Mouse (Mus musculus): ENCODE results near the gene Ralgapb.

- TF ChIP-seq CTCF (IDR thresholded peaks at IDR 0.05; ENCODE audit: low read depth, low read length) (no peak), POLR2A (IDR thresholded peaks at IDR 0.05; ENCODE audit: extremely low read depth, insufficient read depth, low read length) (no peak)
Observed at GRCm38 (mm10) chr2:158457610-158458009, 48.0 kb downstream of the Ralgapb start.

Measured in liver, adult 2 months (tissue).